ENCODE assay signal across 23 mouse cellular contexts in the genomic region with DNA sequence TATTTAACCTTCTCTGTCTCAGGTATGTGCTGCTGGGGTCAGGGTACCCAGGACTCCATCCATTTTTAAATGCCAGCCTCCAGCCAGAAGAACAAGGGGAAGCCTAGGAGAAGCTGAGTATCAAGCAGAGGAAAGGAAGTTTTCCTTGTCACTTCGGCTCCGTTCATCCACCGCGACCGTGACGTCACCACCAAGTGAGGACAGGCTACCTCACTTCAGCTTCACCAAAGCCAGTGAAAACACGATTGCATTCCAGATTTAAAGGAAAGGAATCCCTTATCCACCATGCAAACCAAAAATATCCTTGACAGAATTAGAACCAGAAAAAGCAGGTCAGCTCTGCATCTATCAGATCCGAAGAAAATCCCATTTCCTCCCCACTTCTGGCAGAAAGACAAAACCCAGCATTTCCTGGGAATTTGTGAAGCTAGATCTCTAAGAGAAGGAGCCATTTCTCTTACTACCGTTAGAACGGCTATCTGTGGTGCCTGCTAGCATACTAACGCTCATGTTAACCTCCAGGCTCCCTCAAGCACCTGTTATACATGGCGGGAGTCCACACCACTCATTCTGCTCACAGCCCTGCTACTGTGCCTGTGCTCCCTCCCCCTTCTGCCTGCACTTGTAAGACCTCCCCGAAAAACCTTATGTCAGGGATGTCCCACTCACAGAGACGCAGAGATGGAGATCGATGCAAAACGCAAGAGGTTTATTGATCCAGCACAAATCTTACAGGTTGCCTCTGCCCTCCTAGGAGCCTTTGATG.
"Had no signal": no experiment of that assay in that cellular context is flagged by ENCODE, and none has a peak within 500 bp of the region (broad histone marks: within the 10 kb centered on the region; RNA-seq: fewer than 3 reads in every experiment).

No protein-coding gene starts in this region.

- H3K9me3 ChIP-seq: intestine, embryonic 15.5 days; kidney, embryonic 15.5 days; limb, embryonic 12.5 days; lung, embryonic 15.5 days; midbrain, embryonic 12.5 days; midbrain, embryonic 15.5 days; neural tube, embryonic 12.5 days; neural tube, embryonic 15.5 days; stomach, embryonic 15.5 days had no signal

- H3K27ac ChIP-seq: intestine, embryonic 15.5 days; kidney, embryonic 15.5 days; left cerebral cortex, adult 2 months; limb, embryonic 12.5 days; limb, embryonic 15.5 days; liver, embryonic 14.5 days; lung, embryonic 15.5 days; midbrain, embryonic 12.5 days; midbrain, embryonic 15.5 days; neural tube, embryonic 12.5 days; neural tube, embryonic 15.5 days; stomach, embryonic 15.5 days had no signal

- DNase-seq: kidney, adult 11 months; kidney, adult 8-10 months; kidney, postnatal 10 days; kidney, postnatal 36 days; left cerebral cortex, postnatal 4 days; lung, adult 18-20 months; lung, postnatal 10 days; lung, postnatal 36 days; spleen, adult 18-20 months; thymus, adult 18-20 months; thymus, postnatal 36 days had no signal

- H3K4me2 ChIP-seq: intestine, embryonic 15.5 days; kidney, embryonic 15.5 days; limb, embryonic 12.5 days; limb, embryonic 15.5 days; lung, embryonic 15.5 days; midbrain, embryonic 12.5 days; midbrain, embryonic 15.5 days; neural tube, embryonic 12.5 days; neural tube, embryonic 15.5 days; stomach, embryonic 15.5 days had no signal

- ATAC-seq: midbrain, embryonic 15.5 days had no signal

- H3K36me3 ChIP-seq: intestine, embryonic 15.5 days; kidney, embryonic 15.5 days; limb, embryonic 12.5 days; limb, embryonic 15.5 days; lung, embryonic 15.5 days; midbrain, embryonic 12.5 days; midbrain, embryonic 15.5 days; neural tube, embryonic 12.5 days; neural tube, embryonic 15.5 days; stomach, embryonic 15.5 days had no signal

- H3K4me3 ChIP-seq: intestine, embryonic 15.5 days; kidney, embryonic 15.5 days; left cerebral cortex, adult 2 months; limb, embryonic 12.5 days; limb, embryonic 15.5 days; lung, embryonic 15.5 days; midbrain, embryonic 12.5 days; midbrain, embryonic 15.5 days; neural tube, embryonic 12.5 days; neural tube, embryonic 15.5 days; stomach, embryonic 15.5 days had no signal

- H3K27me3 ChIP-seq: intestine, embryonic 15.5 days; kidney, embryonic 15.5 days; limb, embryonic 12.5 days; limb, embryonic 15.5 days; lung, embryonic 15.5 days; midbrain, embryonic 12.5 days; midbrain, embryonic 15.5 days; neural tube, embryonic 12.5 days; neural tube, embryonic 15.5 days; stomach, embryonic 15.5 days had no signal

- H3K4me1 ChIP-seq: intestine, embryonic 15.5 days; limb, embryonic 15.5 days; lung, embryonic 15.5 days; midbrain, embryonic 12.5 days; midbrain, embryonic 15.5 days; neural tube, embryonic 12.5 days; neural tube, embryonic 15.5 days had no signal

- H3K9ac ChIP-seq: intestine, embryonic 15.5 days; kidney, embryonic 15.5 days; limb, embryonic 12.5 days; limb, embryonic 15.5 days; liver, embryonic 14.5 days; lung, embryonic 15.5 days; midbrain, embryonic 12.5 days; midbrain, embryonic 15.5 days; neural tube, embryonic 12.5 days; neural tube, embryonic 15.5 days; stomach, embryonic 15.5 days had no signal
